Mouse (Mus musculus) forebrain, embryonic 14.5 days (tissue): Measurements from ENCODE around the gene Aars. TPM values are rescaled to one million over a fixed set of nuclear protein-coding genes. Genes with fewer than 3 reads are reported as not detected.
"Not testable (repeated sequence)": the region's sequence is repeated elsewhere in the genome, so short reads cannot be mapped to it uniquely, and the experiment has no call there.

Experiments
- ATAC-seq: fragments of 200-750 bp; cut with Nextera tagmentation; 2 replicates; pipeline ENCODE4 v1.8.0; 2017; ENCODE audit warnings: mild to moderate bottlenecking, moderate library complexity
- DNase-seq: peaks from one replicate; pipeline ENCODE4 v3.0.0-alpha.2; 2015; ENCODE audit warnings: low spot score
- H3K27ac ChIP-seq: fragments of 300-500 bp; sonication (generic); 2 replicates; pipeline ENCODE4 v1.5.1; 2014; ENCODE audit warnings: low read depth, mild to moderate bottlenecking, control low read depth, low read length, moderate library complexity
- H3K27me3 ChIP-seq: fragments of 300-500 bp; sonication (generic); replicated peaks from 2 replicates; pipeline ENCODE4 v1.6.1; 2014; ENCODE audit warnings: low read length, control low read depth, mixed read lengths; ENCODE audit not compliant: control insufficient read depth, insufficient read depth
- H3K36me3 ChIP-seq: fragments of 300-500 bp; sonication (generic); 2 replicates; pipeline ENCODE4 v1.6.1; 2014; ENCODE audit warnings: low read length, control low read depth; ENCODE audit not compliant: control insufficient read depth, insufficient read depth
- H3K4me1 ChIP-seq: fragments of 300-500 bp; sonication (generic); 2 replicates; pipeline ENCODE4 v1.6.1; 2014; ENCODE audit warnings: antibody characterized with exemption, low read length, control low read depth; ENCODE audit not compliant: control insufficient read depth, insufficient read depth
- H3K4me2 ChIP-seq: fragments of 300-500 bp; sonication (generic); 2 replicates; pipeline ENCODE4 v1.6.1; 2014; ENCODE audit warnings: mild to moderate bottlenecking, control low read depth, low read length
- H3K4me3 ChIP-seq: fragments of 300-500 bp; sonication (generic); 2 replicates; pipeline ENCODE4 v1.5.1; 2014; ENCODE audit warnings: low read depth, low read length, control low read depth
- H3K9ac ChIP-seq: fragments of 300-500 bp; sonication (generic); 2 replicates; pipeline ENCODE4 v1.6.1; 2014; ENCODE audit warnings: mild to moderate bottlenecking, low read length, control low read depth, moderate library complexity
- H3K9me3 ChIP-seq: fragments of 300-500 bp; sonication (generic); replicated peaks from 2 replicates; pipeline ENCODE4 v1.6.1; 2016; ENCODE audit warnings: low read length, control low read depth, mixed read lengths; ENCODE audit not compliant: control insufficient read depth
- WGBS: fragments of 180-500 bp; shearing (Covaris S2); extraction: QIAGEN DNeasy Blood & Tissue Kit; methylation state at CpG from one replicate; pipeline ENCODE4 v1.1.7; 2014; 5-methylcytosine and 5-hydroxymethylcytosine counted together
- polyA plus RNA-seq: library from polyadenylated mRNA; unstranded; fragments of >200 nt; fragmentation: Nextera tagmentation; extraction: Ambion mirVana; gene quantifications from 2 replicates; pipeline ENCODE4 v1.2.1, GENCODE M21; 2014

Gene Aars
- polyA plus RNA-seq = 61.8 and 64.7 TPM in 2 replicates

GRCm38 (mm10) chr8:111032916-111033315 lies at the start of gene Aars:
TSS of gene Aars (plus strand) at chr8:111033144.
- DNase-seq (no peak), ATAC-seq (no peak)
- H3K27ac ChIP-seq = peak within 1 kb of the TSS; percentile 74; the same call in 1 of the 2 replicates
- H3K9ac ChIP-seq = peak within 1 kb of the TSS; percentile 69
- H3K27me3 ChIP-seq = no peaks in the 10 kb centered on the region
- H3K4me2 ChIP-seq = peak within 1 kb of the TSS; percentile 55
- H3K36me3 ChIP-seq = peaks cover 15% of the 10 kb centered on the region
- peak within 1 kb of the TSS; percentile 60 for H3K4me3 ChIP-seq
- H3K4me1 ChIP-seq = peaks cover 18% of the 10 kb centered on the region
- H3K9me3 ChIP-seq = no peaks in the 10 kb centered on the region
- WGBS = 95% methylated on average over 7 of the region's 7 CpGs

GRCm38 (mm10) chr8:110987805-110988744 lies 44.9 kb upstream of the Aars start:
- Histone ChIP-seq H3K4me1 (no peaks in the 10 kb centered on the region), H3K9me3 (no peaks in the 10 kb centered on the region), H3K36me3 (peaks cover 92% of the 10 kb centered on the region), H3K4me3 (no peak overlapping the region), H3K27me3 (no peaks in the 10 kb centered on the region), H3K4me2 (no peak overlapping the region), H3K9ac (no peak overlapping the region), H3K27ac (no peak overlapping the region)
- 92% methylated on average over 8 of the region's 8 CpGs for WGBS
- DNase-seq = no peak
- ATAC-seq = no peak

- Histone ChIP-seq H3K36me3 (peaks cover 81% of the 10 kb centered on the region), H3K27ac (no peak overlapping the region), H3K4me3 (no peak overlapping the region), H3K4me1 (no peaks in the 10 kb centered on the region), H3K9ac (no peak overlapping the region), H3K4me2 (no peak overlapping the region), H3K9me3 (no peaks in the 10 kb centered on the region), H3K27me3 (no peaks in the 10 kb centered on the region)
- DNase-seq (no peak), ATAC-seq (no peak)
- 91% methylated on average over 9 of the region's 9 CpGs for WGBS
Observed at GRCm38 (mm10) chr8:110990017-110990416, 42.9 kb upstream of the Aars start.

- peak overlapping the region; percentile 78 for H3K27ac ChIP-seq
- H3K9ac ChIP-seq = peak overlapping the region; percentile 75
- peaks cover 5% of the 10 kb centered on the region; the same call in 1 of the 2 replicates for H3K4me1 ChIP-seq
- DNase-seq = peak; percentile 1
- H3K4me2 ChIP-seq = peak overlapping the region; percentile 92
- H3K9me3 ChIP-seq = no peaks in the 10 kb centered on the region
- H3K4me3 ChIP-seq = peak overlapping the region; percentile 83
- no peaks in the 10 kb centered on the region for H3K27me3 ChIP-seq
- no peak for ATAC-seq
- H3K36me3 ChIP-seq = peaks cover 18% of the 10 kb centered on the region
- WGBS = 36% methylated on average over 16 of the region's 16 CpGs
Observed at GRCm38 (mm10) chr8:110996641-110997430, 36.1 kb upstream of the Aars start.

- H3K9me3 ChIP-seq = no peaks in the 10 kb centered on the region
- DNase-seq (peak; percentile 95), ATAC-seq (peak; percentile 98)
- peak within 1 kb of the TSS; percentile 92 for H3K4me2 ChIP-seq
- H3K4me3 ChIP-seq = peak within 1 kb of the TSS; percentile 83
- 3% methylated on average over 56 of the region's 58 CpGs for WGBS
- peak within 1 kb of the TSS; percentile 75 for H3K9ac ChIP-seq
- H3K36me3 ChIP-seq = peaks cover 13% of the 10 kb centered on the region
- peak within 1 kb of the TSS; percentile 78 for H3K27ac ChIP-seq
- no peaks in the 10 kb centered on the region for H3K27me3 ChIP-seq
- H3K4me1 ChIP-seq = peaks cover 5% of the 10 kb centered on the region; the same call in 1 of the 2 replicates
Observed at GRCm38 (mm10) chr8:110997547-110998531, 35.1 kb upstream of the Aars start, which contains the start of gene Ddx19a. TSS of gene Ddx19a (minus strand) at chr8:110997800.

- ATAC-seq = not testable (repeated sequence)
Observed at GRCm38 (mm10) chr8:111010230-111010991, 22.5 kb upstream of the Aars start.

GRCm38 (mm10) chr8:111026609-111027008 lies 6.3 kb upstream of the Aars start:
- H3K27ac ChIP-seq, H3K27me3 ChIP-seq, DNase-seq, H3K4me3 ChIP-seq, H3K4me1 ChIP-seq, ATAC-seq, H3K9me3 ChIP-seq, H3K36me3 ChIP-seq, H3K4me2 ChIP-seq, H3K9ac ChIP-seq: not testable (repeated sequence)
- 94% methylated on average over 1 of the region's 2 CpGs for WGBS

More at GRCm38 (mm10) chr8:111010230-111010991, 22.5 kb upstream of the Aars start:
- not testable (repeated sequence) for H3K27me3 ChIP-seq, H3K9me3 ChIP-seq, H3K9ac ChIP-seq, H3K4me3 ChIP-seq, H3K27ac ChIP-seq, H3K4me2 ChIP-seq, H3K4me1 ChIP-seq, DNase-seq
- H3K36me3 ChIP-seq = peaks cover 58% of the 10 kb centered on the region
- 89% methylated on average over 9 of the region's 10 CpGs for WGBS
